Mouse (Mus musculus) CH12.LX (cell line): ENCODE data around the gene Mxd4.

Experiments used
- CHD2 ChIP-seq: IDR thresholded peaks from 2 replicates; pipeline ENCODE4 v1.6.1; 2011; ENCODE audit warnings: low read length, improper control_type of control experiment
- CTCF ChIP-seq, 2 experiments: IDR thresholded peaks in 1 of 2; conservative IDR thresholded peaks in 1 of 2; 2 replicates each; pipeline ENCODE4 v1.5.1; 2011 to 2012; ENCODE audit warnings: low read depth in 2 of 2, low read length in 2 of 2, improper control_type of control experiment in 1 of 2, inconsistent platforms in 1 of 2, mild to moderate bottlenecking in 1 of 2, moderate library complexity in 1 of 2
- EP300 ChIP-seq: IDR thresholded peaks from 2 replicates; pipeline ENCODE4 v1.6.1; 2011; ENCODE audit warnings: low read length, improper control_type of control experiment
- HCFC1 ChIP-seq: IDR thresholded peaks from 2 replicates; pipeline ENCODE4 v1.6.1; 2012; ENCODE audit warnings: low read depth, mild to moderate bottlenecking, inconsistent platforms, low read length, improper control_type of control experiment
- MAFK ChIP-seq: IDR thresholded peaks from 2 replicates; pipeline ENCODE4 v1.6.1; 2011; ENCODE audit warnings: low read length, improper control_type of control experiment; ENCODE audit not compliant: insufficient replicate concordance
- MAX ChIP-seq: IDR thresholded peaks from 2 replicates; pipeline ENCODE4 v1.6.1; 2011; ENCODE audit warnings: low read length, improper control_type of control experiment
- MEF2A ChIP-seq: IDR thresholded peaks from 2 replicates; pipeline ENCODE4 v1.6.1; 2014; ENCODE audit warnings: low read depth, mild to moderate bottlenecking, inconsistent platforms, low read length, improper control_type of control experiment, borderline replicate concordance
- POLR2A ChIP-seq: IDR thresholded peaks from 2 replicates; pipeline ENCODE4 v1.6.1; 2011; ENCODE audit warnings: low read depth, mild to moderate bottlenecking, improper control_type of control experiment, low read length
- ZC3H11A ChIP-seq: IDR thresholded peaks from 2 replicates; pipeline ENCODE4 v1.6.1; 2012; ENCODE audit warnings: low read depth, mild to moderate bottlenecking, inconsistent platforms, low read length, improper control_type of control experiment

DNA sequence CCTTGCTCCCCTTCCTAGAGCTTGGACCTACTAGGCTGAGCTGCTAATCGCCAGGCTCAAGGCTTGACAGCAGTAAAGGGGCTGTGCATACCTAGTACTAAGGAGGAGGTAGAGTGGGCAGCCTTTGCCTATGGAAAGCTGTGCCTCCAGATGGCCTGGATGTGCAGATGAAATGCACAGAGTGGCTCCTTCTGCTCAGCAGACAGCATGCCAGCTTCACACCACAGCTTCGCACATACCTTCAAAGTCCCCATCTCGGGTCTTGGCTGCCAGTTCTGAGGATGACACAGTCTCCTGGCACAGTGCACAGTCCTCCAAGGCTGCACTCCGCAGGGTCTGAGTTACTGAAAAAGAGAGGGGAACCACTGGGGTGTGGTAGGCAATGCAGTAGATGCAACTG lies 9.7 kb upstream of the Mxd4 start:
- TF ChIP-seq MEF2A, result no peak
- TF ChIP-seq EP300, result no peak
- no peak for TF ChIP-seq CTCF (conservative IDR thresholded peaks at IDR 0.05 in 1 of 2, IDR thresholded peaks at IDR 0.05 in 1 of 2; ENCODE audit: low read depth in 2 of 2, low read length in 2 of 2)
- TF ChIP-seq MAX, result no peak
- TF ChIP-seq CHD2, result no peak
- no peak for TF ChIP-seq POLR2A
- no peak for TF ChIP-seq MAFK
- no peak for TF ChIP-seq ZC3H11A
- no peak for TF ChIP-seq HCFC1
